Mouse (Mus musculus): ENCODE measurements around the gene Olfr127. TPM values are rescaled to one million over a fixed set of nuclear protein-coding genes. Genes with fewer than 3 reads are reported as not detected.
"Not testable (repeated sequence)": the region's sequence is repeated elsewhere in the genome, so short reads cannot be mapped to it uniquely, and the experiment has no call there.

Gene Olfr127
- total RNA-seq (2021): not detected
- long read RNA-seq, experiment 1: 0 reads
- long read RNA-seq, experiment 2: 0 reads

DNA sequence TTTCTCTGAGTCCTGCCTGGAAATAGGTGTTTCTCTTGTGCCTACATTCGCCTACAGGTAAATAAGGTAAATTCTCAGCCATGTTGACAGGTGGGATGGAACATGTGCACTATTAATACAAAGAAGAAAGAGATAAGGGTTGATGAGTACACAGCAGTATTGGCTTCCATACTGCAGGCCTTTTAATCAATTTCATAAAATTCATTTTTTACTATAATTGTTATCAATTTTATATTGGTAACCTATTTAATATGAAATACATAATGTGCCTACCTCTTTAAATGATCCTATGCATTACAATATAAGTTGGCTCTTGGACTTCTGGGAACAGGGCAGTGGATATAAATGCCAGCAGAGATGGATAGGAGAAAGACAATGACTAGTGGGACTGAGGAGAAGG is at the start of gene Olfr127:
Olfr127 (plus strand) TSS at position 301 of the 400 bp plus-strand sequence.
- no peak for DNase-seq (ENCODE audit: low spot score)

DNA sequence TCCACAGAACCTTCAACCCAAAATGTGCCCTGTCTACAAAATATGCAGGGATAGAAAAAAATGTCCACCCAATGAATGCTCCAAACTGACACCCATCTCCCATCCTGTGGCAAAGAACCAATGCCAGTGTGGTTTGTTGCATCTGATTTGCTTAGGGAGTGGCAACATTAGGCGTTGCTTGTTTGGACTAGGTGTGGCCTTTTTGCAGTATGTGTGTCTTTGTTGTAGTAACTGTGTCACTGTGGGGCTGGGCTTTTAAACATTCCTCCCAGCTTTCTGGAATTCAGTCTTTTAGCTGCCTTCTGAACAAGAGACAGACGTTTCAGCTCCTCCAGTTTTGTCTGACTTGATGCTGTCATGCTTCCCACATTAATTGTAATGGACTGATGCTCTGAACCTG is 36.3 kb upstream of the Olfr127 start:
- no peak for DNase-seq (ENCODE audit: low spot score)

DNA sequence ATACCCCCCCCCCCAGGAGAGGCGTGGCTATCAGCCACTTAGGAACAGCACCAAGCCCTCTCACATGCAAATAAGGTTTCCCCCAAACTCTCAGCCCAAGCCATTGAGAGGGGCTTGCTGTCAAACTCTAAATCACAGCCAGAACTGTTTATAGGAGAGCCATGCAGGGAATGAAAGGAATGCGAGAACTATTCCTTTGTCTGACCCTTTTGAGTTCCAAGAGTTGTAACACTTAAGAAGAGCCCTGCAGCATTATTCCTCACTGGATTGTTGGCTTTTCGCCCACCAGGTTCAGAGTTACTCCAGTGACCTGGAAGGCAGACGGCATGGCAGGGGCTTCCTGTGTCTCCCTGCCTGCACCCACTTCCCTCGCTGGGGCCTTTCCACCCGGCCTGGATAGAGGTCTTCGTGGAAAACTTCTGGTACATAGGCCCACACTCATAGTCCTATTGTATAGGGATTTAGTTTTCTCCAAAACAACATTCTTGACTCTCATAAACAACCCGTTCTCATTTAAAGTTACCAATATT is 30.5 kb upstream of the Olfr127 start:
- no peak for DNase-seq (ENCODE audit: low spot score)

DNA sequence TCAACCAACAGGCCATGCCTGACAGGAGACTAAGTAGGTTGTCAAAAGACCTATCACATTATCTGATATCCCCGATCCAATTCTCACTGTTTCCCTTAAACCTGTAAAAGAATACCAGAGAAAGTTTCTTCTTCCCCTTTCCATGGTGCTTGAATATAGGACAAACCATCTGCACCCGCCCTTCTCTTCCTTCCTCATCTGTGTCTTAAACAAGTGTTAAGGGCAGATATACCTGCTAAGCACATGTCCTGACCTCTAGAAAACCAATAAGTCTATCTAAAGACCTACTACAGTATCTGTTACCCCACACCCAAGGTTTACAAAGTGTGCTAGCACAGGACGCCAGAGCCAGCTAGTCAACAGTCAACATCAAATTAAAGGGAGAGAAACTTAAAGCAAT is 26.4 kb upstream of the Olfr127 start:
- DNase-seq (ENCODE audit: low spot score): no peak

DNA sequence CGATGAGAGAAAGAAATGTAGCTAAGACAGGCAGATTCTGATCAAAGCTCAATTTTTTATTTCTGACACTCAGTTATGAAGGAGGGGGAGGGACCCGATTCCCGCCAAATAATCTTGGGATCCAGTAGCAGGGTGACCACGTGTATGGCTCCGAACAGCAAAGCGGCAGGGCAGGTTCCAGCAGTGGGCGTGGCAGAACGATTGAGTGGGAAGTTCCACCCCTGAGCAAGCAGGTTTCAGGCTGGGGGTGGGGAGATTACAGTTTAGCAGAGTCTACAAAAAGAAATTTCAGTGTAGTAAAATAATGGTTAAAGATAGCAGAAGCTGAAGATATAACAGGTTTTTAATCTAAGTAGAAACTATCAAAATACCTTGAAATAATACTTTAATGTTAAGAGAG is 6.6 kb downstream of the Olfr127 start:
- DNase-seq (ENCODE audit: low spot score): not testable (repeated sequence)

DNA sequence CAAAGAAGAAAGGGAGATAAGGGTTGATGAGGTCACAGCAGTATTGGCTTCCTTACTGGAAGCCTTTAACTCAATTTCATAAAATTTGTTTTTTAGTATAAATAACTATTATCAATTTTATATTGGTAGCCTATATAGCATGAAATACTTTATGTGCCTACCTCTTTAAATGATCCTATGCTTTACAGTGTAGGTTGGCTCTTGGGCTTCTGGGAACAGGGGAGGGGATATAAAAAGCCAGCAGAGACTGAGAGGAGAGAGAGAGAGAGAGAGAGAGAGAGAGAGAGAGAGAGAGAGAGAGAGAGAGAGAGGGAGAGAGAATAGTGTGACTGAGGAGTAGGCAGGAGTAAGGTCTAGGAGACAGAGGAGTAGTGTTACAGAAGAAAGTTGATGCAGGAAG is 20.0 kb downstream of the Olfr127 start, which contains the start of gene Olfr128:
Olfr128 (plus strand) TSS at position 301 of the 400 bp plus-strand sequence.
- DNase-seq (ENCODE audit: low spot score): no peak

DNA sequence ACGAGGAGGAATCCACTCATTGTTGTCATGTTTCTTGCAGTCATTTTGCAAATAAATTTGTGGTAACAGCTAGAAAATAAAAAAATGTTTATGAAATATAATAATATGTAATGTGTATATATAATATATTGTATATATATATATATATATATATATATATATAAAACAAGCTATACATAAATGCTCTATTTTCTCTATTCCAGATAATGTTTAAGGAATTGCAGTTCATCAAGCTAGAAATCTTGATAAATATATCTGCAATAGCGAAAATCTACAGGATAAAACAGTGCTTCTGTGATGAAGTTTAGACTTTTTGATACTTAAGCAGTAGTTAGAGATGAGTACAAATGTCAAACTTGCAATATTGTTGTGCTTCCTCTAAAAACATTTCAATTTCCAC is 52.7 kb downstream of the Olfr127 start, which contains the start of gene Olfr761:
Olfr761 (minus strand) TSS at position 101 of the 400 bp plus-strand sequence.
- DNase-seq (ENCODE audit: low spot score): no peak

Other genes with a start within 250 kb of the Olfr127 start
- gene Olfr117, start 236.7 kb upstream of the Olfr127 start, total RNA-seq (2021): not detected
- not detected for gene Olfr118, start 233.4 kb upstream of the Olfr127 start, total RNA-seq (2021)
- gene Olfr119, start 203.9 kb upstream of the Olfr127 start, total RNA-seq (2021): not detected
- gene Olfr120, start 178.6 kb upstream of the Olfr127 start, total RNA-seq (2021): not detected
- not detected for gene Olfr121, start 151.6 kb upstream of the Olfr127 start, total RNA-seq (2021)
- not detected for gene Olfr122, start 131.8 kb upstream of the Olfr127 start, total RNA-seq (2021)
- not detected for gene Olfr123, start 106.9 kb upstream of the Olfr127 start, total RNA-seq (2021)
- not detected for gene Olfr124, start 100.5 kb upstream of the Olfr127 start, total RNA-seq (2021)
- not detected for gene Olfr125, start 67.5 kb upstream of the Olfr127 start, total RNA-seq (2021)
- gene Olfr126, start 53.0 kb upstream of the Olfr127 start, total RNA-seq (2021): not detected
- not detected for gene Olfr128, start 20.1 kb downstream of the Olfr127 start, total RNA-seq (2021)
- not detected for gene Olfr761, start 52.6 kb downstream of the Olfr127 start, total RNA-seq (2021)
- not detected for gene Olfr129, start 159.6 kb downstream of the Olfr127 start, total RNA-seq (2021)
- gene Olfr130, start 163.5 kb downstream of the Olfr127 start, total RNA-seq (2021): not detected
- not detected for gene Olfr131, start 188.3 kb downstream of the Olfr127 start, total RNA-seq (2021)
- gene Olfr132, start 234.1 kb downstream of the Olfr127 start, total RNA-seq (2021): not detected
- gene Olfr133, start 244.8 kb downstream of the Olfr127 start, total RNA-seq (2021): not detected